Mouse (Mus musculus) kidney, postnatal 0 days (tissue): ENCODE data around the gene Fes. TPM values are rescaled to one million over a fixed set of nuclear protein-coding genes. Genes with fewer than 3 reads are reported as not detected.

Experiments used
- ATAC-seq: fragments of 200-750 bp; cut with Nextera tagmentation; replicated peaks from 2 replicates; pipeline ENCODE4 v1.8.0; 2017; ENCODE audit warnings: low read depth, moderate number of reproducible peaks, moderate TSS enrichment, moderate library complexity; ENCODE audit not compliant: low FRiP score
- DNase-seq: peaks from one replicate; pipeline ENCODE4 v3.0.0-alpha.2; 2016; ENCODE audit warnings: low spot score
- H3K27ac ChIP-seq: fragments of 300-500 bp; sonication (generic); 2 replicates; pipeline ENCODE4 v1.5.1; 2014; ENCODE audit warnings: mild to moderate bottlenecking
- H3K27me3 ChIP-seq: fragments of 300-500 bp; sonication (generic); 2 replicates; pipeline ENCODE4 v1.6.1; 2014; ENCODE audit warnings: low read length, mixed read lengths; ENCODE audit not compliant: insufficient read depth
- H3K36me3 ChIP-seq: fragments of 300-500 bp; sonication (generic); 2 replicates; pipeline ENCODE4 v1.6.1; 2014; ENCODE audit warnings: low read length, mixed read lengths; ENCODE audit not compliant: insufficient read depth
- H3K4me1 ChIP-seq: fragments of 300-500 bp; sonication (generic); replicated peaks from 2 replicates; pipeline ENCODE4 v1.6.1; 2014; ENCODE audit warnings: antibody characterized with exemption, low read length, mixed read lengths; ENCODE audit not compliant: insufficient read depth
- H3K4me2 ChIP-seq: fragments of 300-500 bp; sonication (generic); 2 replicates; pipeline ENCODE4 v1.6.1; 2014; ENCODE audit warnings: mild to moderate bottlenecking, low read length, moderate library complexity, mixed read lengths
- H3K4me3 ChIP-seq: fragments of 300-500 bp; sonication (generic); replicated peaks from 2 replicates; pipeline ENCODE4 v1.5.1; 2014; ENCODE audit warnings: low read depth, low read length
- H3K9ac ChIP-seq: fragments of 300-500 bp; sonication (generic); 2 replicates; pipeline ENCODE4 v1.6.1; 2014; ENCODE audit warnings: low read depth, low read length
- H3K9me3 ChIP-seq: fragments of 300-500 bp; sonication (generic); replicated peaks from 2 replicates; pipeline ENCODE4 v1.6.1; 2016; ENCODE audit warnings: low read length, inconsistent platforms, mixed read lengths
- CTCF ChIP-seq: IDR thresholded peaks from 2 replicates; pipeline ENCODE4 v1.5.1; 2016; ENCODE audit warnings: antibody characterized with exemption, low read depth, mild to moderate bottlenecking, moderate library complexity
- WGBS: fragments of 180-500 bp; shearing (Covaris S2); extraction: QIAGEN DNeasy Blood & Tissue Kit; methylation state at CpG from one replicate; pipeline ENCODE4 v1.1.7; 2014; 5-methylcytosine and 5-hydroxymethylcytosine counted together
- polyA plus RNA-seq: library from polyadenylated mRNA; unstranded; fragments of >200 nt; fragmentation: Nextera tagmentation; extraction: Ambion mirVana; gene quantifications from 2 replicates; pipeline ENCODE4 v1.2.1, GENCODE M21; 2015

Fes gene
- polyA plus RNA-seq, 1 experiment from 2014 or later = 12.4 TPM

- 67% methylated on average over 13 of the region's 13 CpGs for WGBS
- no peak overlapping the region for H3K27ac ChIP-seq
- H3K9ac ChIP-seq = no peak overlapping the region
- ATAC-seq = no peak
- peak; percentile 12 for DNase-seq
- no peaks in the 10 kb centered on the region for H3K9me3 ChIP-seq
- peak; percentile 63 for TF ChIP-seq CTCF
- H3K27me3 ChIP-seq = no peaks in the 10 kb centered on the region
- H3K4me1 ChIP-seq = 0 out of 2 replicates have a peak, but pooled peaks cover 3% of the 10 kb centered on the region
- no peak overlapping the region for H3K4me2 ChIP-seq
- no peak overlapping the region for H3K4me3 ChIP-seq
- 0 out of 2 replicates have a peak, but pooled peaks cover 12% of the 10 kb centered on the region for H3K36me3 ChIP-seq
These were observed 8.2 kb downstream of the Fes start for GRCm38 (mm10) chr7:80379531-80379930.

GRCm38 (mm10) chr7:80377471-80377870 is 10.3 kb downstream of the Fes start:
- no peaks in the 10 kb centered on the region for H3K27me3 ChIP-seq
- no peaks in the 10 kb centered on the region for H3K9me3 ChIP-seq
- H3K4me2 ChIP-seq = no peak overlapping the region
- WGBS = 26% methylated on average over 6 of the region's 6 CpGs
- H3K4me1 ChIP-seq = 0 out of 2 replicates have a peak, but pooled peaks cover 3% of the 10 kb centered on the region
- TF ChIP-seq CTCF = peak; percentile 92
- H3K36me3 ChIP-seq = 0 out of 2 replicates have a peak, but pooled peaks cover 6% of the 10 kb centered on the region
- no peak overlapping the region for H3K27ac ChIP-seq
- H3K4me3 ChIP-seq = no peak overlapping the region
- H3K9ac ChIP-seq = no peak overlapping the region
- DNase-seq (peak; percentile 74), ATAC-seq (no peak)

GRCm38 (mm10) chr7:80376192-80376591 is 11.6 kb downstream of the Fes start:
- Histone ChIP-seq H3K4me2 (no peak overlapping the region), H3K4me1 (0 out of 2 replicates have a peak, but pooled peaks cover 3% of the 10 kb centered on the region), H3K9me3 (no peaks in the 10 kb centered on the region), H3K36me3 (0 out of 2 replicates have a peak, but pooled peaks cover 3% of the 10 kb centered on the region), H3K4me3 (no peak overlapping the region), H3K27me3 (no peaks in the 10 kb centered on the region), H3K27ac (no peak overlapping the region), H3K9ac (no peak overlapping the region)
- ATAC-seq (no peak), DNase-seq (no peak)
- 77% methylated on average over 10 of the region's 10 CpGs for WGBS
- TF ChIP-seq CTCF = no peak

DNA sequence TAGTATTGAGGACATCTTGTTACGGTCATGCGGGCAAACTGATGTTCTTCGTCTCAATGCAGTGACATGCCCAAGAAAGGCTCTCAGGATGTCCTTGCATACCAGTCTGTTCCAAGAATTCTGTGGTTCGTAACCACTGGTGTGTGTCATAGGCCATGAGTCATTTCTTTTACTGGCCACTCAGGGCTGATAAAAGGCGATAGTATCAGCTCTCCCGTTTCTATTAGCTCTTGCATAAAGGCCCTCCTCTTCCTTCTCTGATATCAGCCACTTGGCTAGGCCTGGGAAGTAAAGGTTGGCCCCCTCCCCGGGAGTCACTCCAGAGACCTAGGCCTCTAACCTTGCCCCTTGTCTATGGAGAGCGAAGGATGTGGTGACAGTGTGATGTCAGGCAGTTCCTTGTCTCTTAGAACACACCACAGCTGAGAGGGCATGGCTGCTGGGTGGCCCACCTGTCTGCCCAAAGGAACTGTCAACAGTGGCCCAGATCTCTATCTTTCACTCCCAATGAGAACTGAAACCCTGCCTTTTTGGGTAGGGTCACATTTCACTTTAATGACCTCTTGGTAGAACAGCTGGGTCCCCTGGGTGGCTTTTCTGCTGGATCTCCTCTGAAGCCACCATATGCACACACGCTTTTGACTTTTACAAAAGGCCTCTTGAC is 12.2 kb downstream of the Fes start:
- no peaks in the 10 kb centered on the region for H3K27me3 ChIP-seq
- peak; percentile 15 for DNase-seq
- no peak for TF ChIP-seq CTCF

GRCm38 (mm10) chr7:80374733-80375132 is 13.0 kb downstream of the Fes start:
- H3K4me3 ChIP-seq = no peak overlapping the region
- H3K4me1 ChIP-seq = peaks cover 7% of the 10 kb centered on the region; the same call in 1 of the 2 replicates
- WGBS = 88% methylated on average over 3 of the region's 3 CpGs
- DNase-seq (no peak), ATAC-seq (no peak)
- TF ChIP-seq CTCF = no peak
- no peaks in the 10 kb centered on the region for H3K27me3 ChIP-seq
- H3K4me2 ChIP-seq = no peak overlapping the region
- H3K9me3 ChIP-seq = no peaks in the 10 kb centered on the region
- no peak overlapping the region for H3K27ac ChIP-seq
- 0 out of 2 replicates have a peak, but pooled peaks cover 3% of the 10 kb centered on the region for H3K36me3 ChIP-seq
- H3K9ac ChIP-seq = no peak overlapping the region

More for the DNA sequence above, 12.2 kb downstream of the Fes start:
- WGBS = 50% methylated on average over 9 of the region's 9 CpGs
- ATAC-seq = no peak
- H3K9me3 ChIP-seq = no peaks in the 10 kb centered on the region
- 0 out of 2 replicates have a peak, but pooled peaks cover 3% of the 10 kb centered on the region for H3K36me3 ChIP-seq
- H3K27ac ChIP-seq = no peak overlapping the region
- no peak overlapping the region for H3K4me3 ChIP-seq
- no peak overlapping the region for H3K9ac ChIP-seq
- no peak overlapping the region for H3K4me2 ChIP-seq
- H3K4me1 ChIP-seq = 0 out of 2 replicates have a peak, but pooled peaks cover 3% of the 10 kb centered on the region

DNA sequence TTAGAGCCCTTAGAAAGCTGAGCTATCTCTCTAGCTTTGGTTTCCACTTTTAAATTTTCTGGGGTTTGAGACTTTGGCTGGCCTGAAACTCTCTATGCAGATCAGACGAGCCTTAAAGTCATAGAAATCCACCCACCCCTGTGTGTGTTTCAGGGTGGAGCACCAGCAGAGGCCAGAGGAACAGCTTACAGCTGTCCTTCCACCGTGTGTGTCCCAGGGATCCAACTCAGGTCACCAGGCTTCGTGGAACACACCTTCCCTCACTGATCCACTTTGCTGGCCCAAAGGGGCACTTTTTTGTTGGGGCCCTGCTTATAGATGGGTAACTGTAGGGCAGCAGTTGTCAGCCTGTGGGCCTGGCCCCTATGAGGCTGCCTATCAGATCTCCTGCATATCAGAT is 13.5 kb downstream of the Fes start:
- TF ChIP-seq CTCF = no peak
- Histone ChIP-seq H3K9me3 (no peaks in the 10 kb centered on the region), H3K4me1 (peaks cover 12% of the 10 kb centered on the region), H3K4me3 (no peak overlapping the region), H3K4me2 (no peak overlapping the region), H3K27ac (no peak overlapping the region), H3K36me3 (0 out of 2 replicates have a peak, but pooled peaks cover 3% of the 10 kb centered on the region), H3K27me3 (no peaks in the 10 kb centered on the region), H3K9ac (no peak overlapping the region)
- no peak for ATAC-seq
- WGBS = 66% methylated on average over 3 of the region's 3 CpGs
- DNase-seq = no peak
